Mouse (Mus musculus): Measurements from ENCODE around the gene Smim12.

The Smim12 gene

GRCm38 (mm10) chr4:127235742-127236487 lies 7.7 kb upstream of the Smim12 start:
- peak; percentile 73 for DNase-seq (ENCODE audit: low read depth)

- no peak for DNase-seq (ENCODE audit: low read depth)
These were observed 7.0 kb upstream of the Smim12 start for GRCm38 (mm10) chr4:127236631-127237030.

GRCm38 (mm10) chr4:127237271-127237670 lies 6.3 kb upstream of the Smim12 start:
- no peak for DNase-seq (ENCODE audit: low read depth)

- no peak for DNase-seq (ENCODE audit: low read depth)
These were observed 888 bp upstream of the Smim12 start for GRCm38 (mm10) chr4:127242696-127243095.

- DNase-seq (ENCODE audit: low read depth) = peak; percentile 50
These were observed 369 bp downstream of the Smim12 start for GRCm38 (mm10) chr4:127243953-127244352.

- DNase-seq (ENCODE audit: low read depth) = peak; percentile 90
These were observed 6.2 kb downstream of the Smim12 start for GRCm38 (mm10) chr4:127249701-127250349.

- no peak for DNase-seq (ENCODE audit: low read depth)
These were observed 8.5 kb downstream of the Smim12 start for GRCm38 (mm10) chr4:127251963-127252585.

- DNase-seq (ENCODE audit: low read depth) = no peak
These were observed 13.2 kb downstream of the Smim12 start for GRCm38 (mm10) chr4:127256739-127257138.

GRCm38 (mm10) chr4:127258186-127258897 lies 14.8 kb downstream of the Smim12 start:
- DNase-seq (ENCODE audit: low read depth) = no peak

- no peak for DNase-seq (ENCODE audit: low read depth)
These were observed 18.0 kb downstream of the Smim12 start for GRCm38 (mm10) chr4:127261601-127262000.

GRCm38 (mm10) chr4:127263438-127264182 lies 20.0 kb downstream of the Smim12 start:
- DNase-seq (ENCODE audit: low read depth) = no peak

- no peak for DNase-seq (ENCODE audit: low read depth)
These were observed 20.6 kb downstream of the Smim12 start for GRCm38 (mm10) chr4:127264183-127264554.

GRCm38 (mm10) chr4:127278451-127279001 lies 34.9 kb downstream of the Smim12 start:
- DNase-seq (ENCODE audit: low read depth) = no peak

GRCm38 (mm10) chr4:127279241-127279640 lies 35.7 kb downstream of the Smim12 start:
- no peak for DNase-seq (ENCODE audit: low read depth)

- DNase-seq (ENCODE audit: low read depth) = no peak
These were observed 43.3 kb downstream of the Smim12 start for GRCm38 (mm10) chr4:127286907-127287306.

- no peak for DNase-seq (ENCODE audit: low read depth)
These were observed 45.5 kb downstream of the Smim12 start for GRCm38 (mm10) chr4:127289039-127289548.

- DNase-seq (ENCODE audit: low read depth) = no peak
These were observed 49.0 kb downstream of the Smim12 start for GRCm38 (mm10) chr4:127292631-127293030.
